Mouse (Mus musculus) adrenal gland, postnatal 25 days (tissue): Measurements from ENCODE around the gene Grik4. TPM values are rescaled to one million over a fixed set of nuclear protein-coding genes. Genes with fewer than 3 reads are reported as not detected.
"Not testable (repeated sequence)": the region's sequence is repeated elsewhere in the genome, so short reads cannot be mapped to it uniquely, and the experiment has no call there.

Source experiments
- DNase-seq: peaks from one replicate; pipeline ENCODE4 v3.0.0; 2021; ENCODE audit warnings: mixed read lengths
- total RNA-seq: library from RNA; stranded (reverse); gene quantifications from 2 replicates; pipeline ENCODE4 v1.2.3, GENCODE M21; 2021

Gene Grik4
- total RNA-seq, 1 experiment from 2014 or later: 2.0 TPM

GRCm38 (mm10) chr9:42797276-42797675 lies 147.0 kb downstream of the Grik4 start:
- no peak for DNase-seq

GRCm38 (mm10) chr9:42795881-42796280 lies 148.4 kb downstream of the Grik4 start:
- DNase-seq: no peak

GRCm38 (mm10) chr9:42794006-42794405 lies 150.3 kb downstream of the Grik4 start:
- no peak for DNase-seq

- DNase-seq: no peak
Measured at GRCm38 (mm10) chr9:42793581-42793980, 150.7 kb downstream of the Grik4 start.

GRCm38 (mm10) chr9:42792381-42792780 lies 151.9 kb downstream of the Grik4 start:
- no peak for DNase-seq

GRCm38 (mm10) chr9:42791779-42792178 lies 152.5 kb downstream of the Grik4 start:
- DNase-seq: no peak

- no peak for DNase-seq
Measured at GRCm38 (mm10) chr9:42791346-42791745, 152.9 kb downstream of the Grik4 start.

GRCm38 (mm10) chr9:42788471-42788870 lies 155.8 kb downstream of the Grik4 start:
- DNase-seq: peak; percentile 50

GRCm38 (mm10) chr9:42786882-42787281 lies 157.4 kb downstream of the Grik4 start:
- no peak for DNase-seq

- no peak for DNase-seq
Measured at GRCm38 (mm10) chr9:42786286-42786685, 158.0 kb downstream of the Grik4 start.

GRCm38 (mm10) chr9:42785173-42785830 lies 159.0 kb downstream of the Grik4 start:
- DNase-seq: no peak

GRCm38 (mm10) chr9:42783248-42783903 lies 160.9 kb downstream of the Grik4 start:
- DNase-seq: no peak

- DNase-seq: not testable (repeated sequence)
Measured at GRCm38 (mm10) chr9:42778471-42779263, 165.6 kb downstream of the Grik4 start.

GRCm38 (mm10) chr9:42777913-42778312 lies 166.4 kb downstream of the Grik4 start:
- no peak for DNase-seq

- DNase-seq: no peak
Measured at GRCm38 (mm10) chr9:42776804-42777203, 167.5 kb downstream of the Grik4 start.

- DNase-seq: no peak
Measured at GRCm38 (mm10) chr9:42764823-42765560, 179.3 kb downstream of the Grik4 start.

- DNase-seq: no peak
Measured at GRCm38 (mm10) chr9:42758682-42759205, 185.5 kb downstream of the Grik4 start.

GRCm38 (mm10) chr9:42757012-42757640 lies 187.2 kb downstream of the Grik4 start:
- no peak for DNase-seq

GRCm38 (mm10) chr9:42754699-42755098 lies 189.6 kb downstream of the Grik4 start:
- DNase-seq: no peak

GRCm38 (mm10) chr9:42751160-42751559 lies 193.1 kb downstream of the Grik4 start:
- no peak for DNase-seq

- peak; percentile 45 for DNase-seq
Measured at GRCm38 (mm10) chr9:42750176-42750575, 194.1 kb downstream of the Grik4 start.

GRCm38 (mm10) chr9:42745982-42746381 lies 198.3 kb downstream of the Grik4 start:
- no peak for DNase-seq
